Mouse (Mus musculus): Measurements from ENCODE around the gene Tpcn1. TPM values are rescaled to one million over a fixed set of nuclear protein-coding genes. Genes with fewer than 3 reads are reported as not detected.
A peak's percentile ranks its signal among the peaks of the same experiment; 100 is the strongest.

Gene Tpcn1
- total RNA-seq (2012; rRNA removed) = 14.2 and 14.9 TPM in 2 replicates

GRCm38 (mm10) chr5:120588569-120589094, at the start of gene Tpcn1, which contains the start of gene Iqcd:
Gene Tpcn1, minus strand, starts transcription at chr5:120588673.
Gene Iqcd, plus strand, starts transcription at chr5:120589016.
- peak within 1 kb of the TSS; percentile 87 to 98 for H3K4me3 ChIP-seq (ENCODE audit: insufficient read depth in 1 of 2, low read depth in 1 of 2, low read length in 2 of 2, poor library complexity in 1 of 2, severe bottlenecking in 1 of 2)
- no peak within 1 kb of the TSS for H3K27ac ChIP-seq (ENCODE audit: insufficient read depth, low read depth, low read length, poor library complexity, severe bottlenecking)
- in situ Hi-C loops (cut with MboI; ENCODE audit: low sequenced_read_pairs in 2 of 2, unreplicated experiment in 2 of 2) = no loop called here
- H3K36me3 ChIP-seq (ENCODE audit: control insufficient read depth, insufficient read depth, low read length, poor library complexity, severe bottlenecking) = no peaks in the 10 kb centered on the region
- H3K9ac ChIP-seq (ENCODE audit: insufficient read depth, low read depth, low read length, poor library complexity, severe bottlenecking) = peak within 1 kb of the TSS; percentile 76
- no peaks in the 10 kb centered on the region for H3K9me3 ChIP-seq (ENCODE audit: control insufficient read depth, insufficient read depth, low read depth, low read length)
- peaks cover 0 to 13% of the 10 kb centered on the region in 2 experiments; a peak in 3 of 4 replicates for H3K4me1 ChIP-seq (ENCODE audit: control insufficient read depth in 2 of 2, insufficient read depth in 2 of 2, low read length in 2 of 2, poor library complexity in 1 of 2)
- TF ChIP-seq MAFK (IDR thresholded peaks at IDR 0.05; ENCODE audit: insufficient read depth, low read depth, low read length) = no peak
- TF ChIP-seq ZC3H11A (IDR thresholded peaks at IDR 0.05; ENCODE audit: borderline replicate concordance, low read depth, low read length) = no peak
- TF ChIP-seq CHD2 (IDR thresholded peaks at IDR 0.05; ENCODE audit: low read depth, low read length) = peak; percentile 93
- no peak for TF ChIP-seq ZNF384 (IDR thresholded peaks at IDR 0.05; ENCODE audit: low read depth, low read length)
- TF ChIP-seq HCFC1 (IDR thresholded peaks at IDR 0.05; ENCODE audit: borderline replicate concordance, insufficient read depth, low read length) = no peak
- peak; percentile 99 for DNase-seq (ENCODE audit: low read depth, low spot score)

- no peaks in the 10 kb centered on the region for H3K9me3 ChIP-seq (ENCODE audit: control insufficient read depth, insufficient read depth, low read depth, low read length)
- in situ Hi-C loops (cut with MboI; ENCODE audit: low sequenced_read_pairs in 2 of 2, unreplicated experiment in 2 of 2) = loop anchor here in 1 of 2 experiments (10.0 kb wide), 1 partner anchor 99 kb away; no protein-coding TSS in a partner anchor
- no peak overlapping the region for H3K9ac ChIP-seq (ENCODE audit: insufficient read depth, low read depth, low read length, poor library complexity, severe bottlenecking)
- no peaks in the 10 kb centered on the region for H3K36me3 ChIP-seq (ENCODE audit: control insufficient read depth, insufficient read depth, low read length, poor library complexity, severe bottlenecking)
- no peak for TF ChIP-seq ZC3H11A (IDR thresholded peaks at IDR 0.05; ENCODE audit: borderline replicate concordance, low read depth, low read length)
- TF ChIP-seq ZNF384 (IDR thresholded peaks at IDR 0.05; ENCODE audit: low read depth, low read length) = no peak
- no peak for TF ChIP-seq CHD2 (IDR thresholded peaks at IDR 0.05; ENCODE audit: low read depth, low read length)
- TF ChIP-seq MAFK (IDR thresholded peaks at IDR 0.05; ENCODE audit: insufficient read depth, low read depth, low read length) = no peak
- TF ChIP-seq HCFC1 (IDR thresholded peaks at IDR 0.05; ENCODE audit: borderline replicate concordance, insufficient read depth, low read length) = no peak
- DNase-seq (ENCODE audit: low read depth, low spot score) = no peak
- H3K4me3 ChIP-seq (ENCODE audit: insufficient read depth in 1 of 2, low read depth in 1 of 2, low read length in 2 of 2, poor library complexity in 1 of 2, severe bottlenecking in 1 of 2) = no peak overlapping the region
- no peaks in the 10 kb centered on the region; a peak in 1 of 4 replicates for H3K4me1 ChIP-seq (ENCODE audit: control insufficient read depth in 2 of 2, insufficient read depth in 2 of 2, low read length in 2 of 2, poor library complexity in 1 of 2)
- no peak overlapping the region for H3K27ac ChIP-seq (ENCODE audit: insufficient read depth, low read depth, low read length, poor library complexity, severe bottlenecking)
Measured at GRCm38 (mm10) chr5:120635633-120636032, 47.2 kb upstream of the Tpcn1 start.

DNA sequence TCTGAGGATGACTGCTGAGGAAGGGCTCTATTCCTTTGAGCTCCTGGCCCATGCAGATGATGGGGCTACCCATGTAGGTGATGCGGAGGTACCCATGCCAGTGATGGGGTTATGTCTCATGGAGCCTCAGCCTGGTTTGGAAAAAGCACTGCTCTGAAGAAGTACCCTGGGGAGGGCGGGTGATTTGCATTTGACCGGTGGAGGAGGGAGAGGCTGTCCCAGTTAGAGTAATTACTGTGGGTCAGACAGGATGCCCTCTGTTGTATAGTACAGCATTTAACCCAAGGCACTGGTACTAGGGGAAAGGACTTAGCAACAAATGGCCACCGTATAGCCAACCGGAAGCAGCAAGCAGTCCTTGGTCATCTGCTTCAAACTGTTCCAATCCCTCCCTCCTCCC, 46.4 kb upstream of the Tpcn1 start:
- no peak for DNase-seq (ENCODE audit: low read depth, low spot score)
- H3K9me3 ChIP-seq (ENCODE audit: control insufficient read depth, insufficient read depth, low read depth, low read length) = no peaks in the 10 kb centered on the region
- H3K4me3 ChIP-seq (ENCODE audit: insufficient read depth in 1 of 2, low read depth in 1 of 2, low read length in 2 of 2, poor library complexity in 1 of 2, severe bottlenecking in 1 of 2) = no peak overlapping the region
- in situ Hi-C loops (cut with MboI; ENCODE audit: low sequenced_read_pairs in 2 of 2, unreplicated experiment in 2 of 2) = loop anchor here in 1 of 2 experiments (10.0 kb wide), 1 partner anchor 100 kb away; no protein-coding TSS in a partner anchor
- H3K27ac ChIP-seq (ENCODE audit: insufficient read depth, low read depth, low read length, poor library complexity, severe bottlenecking) = no peak overlapping the region
- TF ChIP-seq ZNF384 (IDR thresholded peaks at IDR 0.05; ENCODE audit: low read depth, low read length) (no peak), ZC3H11A (IDR thresholded peaks at IDR 0.05; ENCODE audit: borderline replicate concordance, low read depth, low read length) (no peak)
- H3K4me1 ChIP-seq (ENCODE audit: control insufficient read depth in 2 of 2, insufficient read depth in 2 of 2, low read length in 2 of 2, poor library complexity in 1 of 2) = no peaks in the 10 kb centered on the region; a peak in 1 of 4 replicates
- no peaks in the 10 kb centered on the region for H3K36me3 ChIP-seq (ENCODE audit: control insufficient read depth, insufficient read depth, low read length, poor library complexity, severe bottlenecking)
- no peak overlapping the region for H3K9ac ChIP-seq (ENCODE audit: insufficient read depth, low read depth, low read length, poor library complexity, severe bottlenecking)

GRCm38 (mm10) chr5:120634131-120634530, 45.7 kb upstream of the Tpcn1 start, which contains the start of gene Cfap73:
Gene Cfap73, minus strand, starts transcription at chr5:120634235.
- in situ Hi-C loops (cut with MboI; ENCODE audit: low sequenced_read_pairs in 2 of 2, unreplicated experiment in 2 of 2) = loop anchor here in 1 of 2 experiments (10.0 kb wide), 1 partner anchor 101 kb away; no protein-coding TSS in a partner anchor
- no peak within 1 kb of the TSS for H3K9ac ChIP-seq (ENCODE audit: insufficient read depth, low read depth, low read length, poor library complexity, severe bottlenecking)
- no peak for DNase-seq (ENCODE audit: low read depth, low spot score)
- no peak for TF ChIP-seq ZNF384 (IDR thresholded peaks at IDR 0.05; ENCODE audit: low read depth, low read length)
- no peak for TF ChIP-seq CHD2 (IDR thresholded peaks at IDR 0.05; ENCODE audit: low read depth, low read length)
- TF ChIP-seq ZC3H11A (IDR thresholded peaks at IDR 0.05; ENCODE audit: borderline replicate concordance, low read depth, low read length) = no peak
- TF ChIP-seq HCFC1 (IDR thresholded peaks at IDR 0.05; ENCODE audit: borderline replicate concordance, insufficient read depth, low read length) = no peak
- TF ChIP-seq MAFK (IDR thresholded peaks at IDR 0.05; ENCODE audit: insufficient read depth, low read depth, low read length) = no peak
- no peaks in the 10 kb centered on the region for H3K9me3 ChIP-seq (ENCODE audit: control insufficient read depth, insufficient read depth, low read depth, low read length)
- H3K4me3 ChIP-seq (ENCODE audit: insufficient read depth in 1 of 2, low read depth in 1 of 2, low read length in 2 of 2, poor library complexity in 1 of 2, severe bottlenecking in 1 of 2) = no peak within 1 kb of the TSS
- no peak within 1 kb of the TSS for H3K27ac ChIP-seq (ENCODE audit: insufficient read depth, low read depth, low read length, poor library complexity, severe bottlenecking)
- no peaks in the 10 kb centered on the region for H3K36me3 ChIP-seq (ENCODE audit: control insufficient read depth, insufficient read depth, low read length, poor library complexity, severe bottlenecking)
- no peaks in the 10 kb centered on the region; a peak in 1 of 4 replicates for H3K4me1 ChIP-seq (ENCODE audit: control insufficient read depth in 2 of 2, insufficient read depth in 2 of 2, low read length in 2 of 2, poor library complexity in 1 of 2)
